Mouse (Mus musculus) G1E (cell line): ENCODE results near the gene Ppp1r36.

Experiments
- CTCF ChIP-seq: IDR thresholded peaks from 2 replicates; pipeline ENCODE4 v1.5.1; 2012; ENCODE audit warnings: low read depth, low read length, inconsistent platforms, mixed read lengths
- POLR2AphosphoS5 ChIP-seq: IDR thresholded peaks from 2 replicates; pipeline ENCODE4 v1.6.1; 2012; ENCODE audit warnings: low read depth, low read length, inconsistent platforms; ENCODE audit not compliant: insufficient replicate concordance
- TAL1 ChIP-seq: conservative IDR thresholded peaks from 2 replicates; pipeline ENCODE4 v1.6.1; 2012; ENCODE audit warnings: low read depth, low read length, inconsistent platforms, mixed read lengths

GRCm38 (mm10) chr12:76435549-76435948, 18.2 kb downstream of the Ppp1r36 start:
- TF ChIP-seq CTCF (no peak), TAL1 (no peak), POLR2AphosphoS5 (no peak)
